Mouse (Mus musculus) hindbrain, embryonic 15.5 days (tissue): ENCODE results near the gene Ppp2r2d. TPM values are rescaled to one million over a fixed set of nuclear protein-coding genes. Genes with fewer than 3 reads are reported as not detected.

ENCODE experiments used
- ATAC-seq: fragments of 200-750 bp; cut with Nextera tagmentation; 2 replicates; pipeline ENCODE4 v1.8.0; 2017; ENCODE audit warnings: low read depth, moderate number of reproducible peaks, moderate TSS enrichment; ENCODE audit not compliant: low FRiP score
- H3K27ac ChIP-seq: fragments of 300-500 bp; sonication (generic); replicated peaks from 2 replicates; pipeline ENCODE4 v1.5.1; 2015; ENCODE audit warnings: mild to moderate bottlenecking, inconsistent platforms
- H3K27me3 ChIP-seq: fragments of 300-500 bp; sonication (generic); 2 replicates; pipeline ENCODE4 v1.6.1; 2015; ENCODE audit warnings: control low read depth, inconsistent platforms
- H3K36me3 ChIP-seq: fragments of 300-500 bp; sonication (generic); 2 replicates; pipeline ENCODE4 v1.6.1; 2015; ENCODE audit warnings: control low read depth, inconsistent platforms
- H3K4me1 ChIP-seq: fragments of 300-500 bp; sonication (generic); replicated peaks from 2 replicates; pipeline ENCODE4 v1.6.1; 2015; ENCODE audit warnings: control low read depth, inconsistent platforms
- H3K4me2 ChIP-seq: fragments of 300-500 bp; sonication (generic); 2 replicates; pipeline ENCODE4 v1.6.1; 2015; ENCODE audit warnings: moderate library complexity, mild to moderate bottlenecking, inconsistent platforms
- H3K4me3 ChIP-seq: fragments of 300-500 bp; sonication (generic); 2 replicates; pipeline ENCODE4 v1.5.1; 2015; ENCODE audit warnings: mild to moderate bottlenecking, inconsistent platforms
- H3K9ac ChIP-seq: fragments of 300-500 bp; sonication (generic); 2 replicates; pipeline ENCODE4 v1.6.1; 2015; ENCODE audit warnings: inconsistent platforms
- H3K9me3 ChIP-seq: fragments of 300-500 bp; sonication (generic); 2 replicates; pipeline ENCODE4 v1.6.1; 2016; ENCODE audit warnings: control low read depth, inconsistent platforms
- WGBS: fragments of 180-500 bp; shearing (Covaris S2); methylation state at CpG from one replicate; pipeline ENCODE4 v1.1.7; 2015; 5-methylcytosine and 5-hydroxymethylcytosine counted together
- polyA plus RNA-seq: library from polyadenylated mRNA; unstranded; fragments of >200 nt; fragmentation: Nextera tagmentation; extraction: Ambion mirVana; gene quantifications from 2 replicates; pipeline ENCODE4 v1.2.1, GENCODE M21; 2015

Gene Ppp2r2d
- polyA plus RNA-seq, 1 experiment from 2014 or later: 92.6 TPM

GRCm38 (mm10) chr7:138867286-138867685 is 21.4 kb downstream of the Ppp2r2d start:
- ATAC-seq: no peak
- Histone ChIP-seq H3K4me3 (no peak overlapping the region), H3K36me3 (peaks cover 17% of the 10 kb centered on the region), H3K9ac (no peak overlapping the region), H3K27ac (no peak overlapping the region), H3K9me3 (no peaks in the 10 kb centered on the region), H3K27me3 (no peaks in the 10 kb centered on the region), H3K4me1 (0 out of 2 replicates have a peak, but pooled peaks cover 12% of the 10 kb centered on the region), H3K4me2 (no peak overlapping the region)
- WGBS: 79% methylated on average over 6 of the region's 6 CpGs

- Histone ChIP-seq H3K4me2 (no peak overlapping the region), H3K36me3 (peaks cover 26% of the 10 kb centered on the region), H3K27me3 (no peaks in the 10 kb centered on the region), H3K9ac (no peak overlapping the region), H3K4me1 (0 out of 2 replicates have a peak, but pooled peaks cover 8% of the 10 kb centered on the region), H3K9me3 (no peaks in the 10 kb centered on the region), H3K27ac (no peak overlapping the region), H3K4me3 (no peak overlapping the region)
- 91% methylated on average over 4 of the region's 4 CpGs for WGBS
- ATAC-seq: no peak
These were observed 22.4 kb downstream of the Ppp2r2d start for GRCm38 (mm10) chr7:138868316-138868715.

GRCm38 (mm10) chr7:138872956-138873355 is 27.1 kb downstream of the Ppp2r2d start:
- H3K9me3 ChIP-seq: no peaks in the 10 kb centered on the region
- 89% methylated on average over 3 of the region's 3 CpGs for WGBS
- H3K4me3 ChIP-seq: no peak overlapping the region
- H3K36me3 ChIP-seq: peaks cover 58% of the 10 kb centered on the region
- no peak for ATAC-seq
- H3K9ac ChIP-seq: no peak overlapping the region
- no peaks in the 10 kb centered on the region for H3K27me3 ChIP-seq
- no peak overlapping the region for H3K27ac ChIP-seq
- no peak overlapping the region for H3K4me2 ChIP-seq
- H3K4me1 ChIP-seq: no peaks in the 10 kb centered on the region

GRCm38 (mm10) chr7:138875031-138875430 is 29.2 kb downstream of the Ppp2r2d start:
- Histone ChIP-seq H3K27ac (no peak overlapping the region), H3K36me3 (peaks cover 64% of the 10 kb centered on the region), H3K4me1 (no peaks in the 10 kb centered on the region), H3K4me2 (no peak overlapping the region), H3K9me3 (no peaks in the 10 kb centered on the region), H3K9ac (no peak overlapping the region), H3K27me3 (no peaks in the 10 kb centered on the region), H3K4me3 (no peak overlapping the region)
- WGBS: 77% methylated on average over 3 of the region's 3 CpGs
- ATAC-seq: no peak

- peaks cover 48% of the 10 kb centered on the region for H3K36me3 ChIP-seq
- no peak for ATAC-seq
- no peak overlapping the region for H3K27ac ChIP-seq
- no peak overlapping the region for H3K9ac ChIP-seq
- H3K4me3 ChIP-seq: no peak overlapping the region
- no peaks in the 10 kb centered on the region for H3K9me3 ChIP-seq
- no peaks in the 10 kb centered on the region for H3K27me3 ChIP-seq
- 87% methylated on average over 3 of the region's 3 CpGs for WGBS
- no peaks in the 10 kb centered on the region for H3K4me1 ChIP-seq
- no peak overlapping the region for H3K4me2 ChIP-seq
These were observed 37.8 kb downstream of the Ppp2r2d start for GRCm38 (mm10) chr7:138883724-138884123.

GRCm38 (mm10) chr7:138885365-138886289 is 39.7 kb downstream of the Ppp2r2d start:
- H3K9ac ChIP-seq: no peak overlapping the region
- no peak overlapping the region for H3K4me2 ChIP-seq
- no peaks in the 10 kb centered on the region for H3K27me3 ChIP-seq
- 90% methylated on average over 13 of the region's 13 CpGs for WGBS
- no peak overlapping the region for H3K27ac ChIP-seq
- ATAC-seq: no peak
- H3K4me1 ChIP-seq: no peaks in the 10 kb centered on the region
- H3K9me3 ChIP-seq: no peaks in the 10 kb centered on the region
- H3K36me3 ChIP-seq: peaks cover 31% of the 10 kb centered on the region
- H3K4me3 ChIP-seq: no peak overlapping the region

- H3K9me3 ChIP-seq: no peaks in the 10 kb centered on the region
- H3K9ac ChIP-seq: no peak overlapping the region
- WGBS: 77% methylated on average over 2 of the region's 2 CpGs
- no peaks in the 10 kb centered on the region for H3K4me1 ChIP-seq
- H3K27ac ChIP-seq: no peak overlapping the region
- H3K27me3 ChIP-seq: no peaks in the 10 kb centered on the region
- no peak overlapping the region for H3K4me2 ChIP-seq
- ATAC-seq: no peak
- H3K4me3 ChIP-seq: no peak overlapping the region
- H3K36me3 ChIP-seq: peaks cover 30% of the 10 kb centered on the region
These were observed 52.2 kb downstream of the Ppp2r2d start for GRCm38 (mm10) chr7:138898122-138898521.

GRCm38 (mm10) chr7:138898743-138899142 is 52.9 kb downstream of the Ppp2r2d start:
- no peak for ATAC-seq

GRCm38 (mm10) chr7:138903886-138904435 is 58.1 kb downstream of the Ppp2r2d start:
- H3K9me3 ChIP-seq: no peaks in the 10 kb centered on the region
- H3K4me2 ChIP-seq: no peak overlapping the region
- H3K4me1 ChIP-seq: peaks cover 25% of the 10 kb centered on the region
- no peak overlapping the region for H3K4me3 ChIP-seq
- no peak overlapping the region for H3K9ac ChIP-seq
- no peaks in the 10 kb centered on the region for H3K27me3 ChIP-seq
- H3K36me3 ChIP-seq: no peaks in the 10 kb centered on the region
- 75% methylated on average over 7 of the region's 7 CpGs for WGBS
- no peak overlapping the region for H3K27ac ChIP-seq
- ATAC-seq: no peak

More at GRCm38 (mm10) chr7:138898743-138899142, 52.9 kb downstream of the Ppp2r2d start:
- no peaks in the 10 kb centered on the region for H3K27me3 ChIP-seq
- H3K4me2 ChIP-seq: no peak overlapping the region
- H3K9ac ChIP-seq: no peak overlapping the region
- WGBS: 88% methylated on average over 4 of the region's 4 CpGs
- H3K4me3 ChIP-seq: no peak overlapping the region
- H3K9me3 ChIP-seq: no peaks in the 10 kb centered on the region
- H3K27ac ChIP-seq: no peak overlapping the region
- peaks cover 26% of the 10 kb centered on the region for H3K36me3 ChIP-seq
- H3K4me1 ChIP-seq: no peaks in the 10 kb centered on the region

GRCm38 (mm10) chr7:138906441-138906840 is 60.6 kb downstream of the Ppp2r2d start:
- H3K4me1 ChIP-seq: peaks cover 37% of the 10 kb centered on the region
- no peak for ATAC-seq
- no peaks in the 10 kb centered on the region for H3K9me3 ChIP-seq
- 90% methylated on average over 1 of the region's 1 CpGs for WGBS
- H3K4me2 ChIP-seq: peak overlapping the region; percentile 45
- no peaks in the 10 kb centered on the region for H3K36me3 ChIP-seq
- H3K27me3 ChIP-seq: peaks cover 6% of the 10 kb centered on the region; the same call in 1 of the 2 replicates
- no peak overlapping the region for H3K9ac ChIP-seq
- H3K27ac ChIP-seq: no peak overlapping the region
- H3K4me3 ChIP-seq: 0 out of 2 replicates have a peak overlapping the region, but pooled peaks have one; percentile 16

GRCm38 (mm10) chr7:138907043-138907442 is 61.2 kb downstream of the Ppp2r2d start:
- Histone ChIP-seq H3K9me3 (no peaks in the 10 kb centered on the region), H3K4me1 (peaks cover 37% of the 10 kb centered on the region), H3K4me3 (peak overlapping the region; percentile 16; the same call in 1 of the 2 replicates), H3K4me2 (peak overlapping the region; percentile 45), H3K36me3 (no peaks in the 10 kb centered on the region), H3K27ac (no peak overlapping the region), H3K27me3 (peaks cover 8% of the 10 kb centered on the region; the same call in 1 of the 2 replicates), H3K9ac (peak overlapping the region; percentile 27)
- no peak for ATAC-seq
- WGBS: 12% methylated on average over 7 of the region's 7 CpGs

- Histone ChIP-seq H3K4me2 (peak overlapping the region; percentile 73), H3K27ac (no peak overlapping the region), H3K36me3 (no peaks in the 10 kb centered on the region), H3K9me3 (no peaks in the 10 kb centered on the region), H3K4me3 (0 out of 2 replicates have a peak overlapping the region, but pooled peaks have one; percentile 4), H3K4me1 (peaks cover 37% of the 10 kb centered on the region), H3K9ac (no peak overlapping the region), H3K27me3 (peaks cover 8% of the 10 kb centered on the region; the same call in 1 of the 2 replicates)
- no peak for ATAC-seq
- WGBS: 64% methylated on average over 5 of the region's 5 CpGs
These were observed 62.1 kb downstream of the Ppp2r2d start for GRCm38 (mm10) chr7:138907976-138908375.
